Mouse (Mus musculus) urinary bladder, adult 2 months (tissue): ENCODE measurements around the gene Dctpp1. TPM values are rescaled to one million over a fixed set of nuclear protein-coding genes. Genes with fewer than 3 reads are reported as not detected.
"Not testable (repeated sequence)": the region's sequence is repeated elsewhere in the genome, so short reads cannot be mapped to it uniquely, and the experiment has no call there.

Experiments
- DNase-seq: peaks from one replicate; pipeline ENCODE4 v3.0.0; 2022; ENCODE audit warnings: low spot score
- polyA plus RNA-seq: library from polyadenylated mRNA; depleted of rRNA; stranded (reverse); fragments of >200 nt; gene quantifications from 2 replicates; pipeline ENCODE4 v1.2.3, GENCODE M21; 2012

Gene Dctpp1
- polyA plus RNA-seq, 1 experiment, result 24.9 TPM

DNA sequence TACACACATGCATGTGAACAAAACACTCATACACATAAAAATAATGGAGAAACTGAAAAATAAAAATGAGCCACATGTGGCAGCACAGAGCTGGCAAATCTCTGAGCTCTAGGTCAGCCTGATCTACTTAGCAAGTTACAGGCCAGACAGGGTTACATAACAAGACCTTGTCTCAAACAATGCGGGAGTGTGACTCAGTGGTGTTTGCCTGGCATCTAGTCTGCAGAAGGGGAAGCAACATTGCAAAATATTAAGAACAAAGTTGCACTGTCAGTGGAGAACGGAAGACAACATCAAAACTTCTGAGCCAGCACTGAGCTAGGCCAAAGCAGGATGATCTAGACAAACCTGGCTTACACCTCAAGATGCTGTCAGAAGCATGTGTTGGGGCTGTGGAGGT lies 9.7 kb upstream of the Dctpp1 start:
- DNase-seq, result no peak

DNA sequence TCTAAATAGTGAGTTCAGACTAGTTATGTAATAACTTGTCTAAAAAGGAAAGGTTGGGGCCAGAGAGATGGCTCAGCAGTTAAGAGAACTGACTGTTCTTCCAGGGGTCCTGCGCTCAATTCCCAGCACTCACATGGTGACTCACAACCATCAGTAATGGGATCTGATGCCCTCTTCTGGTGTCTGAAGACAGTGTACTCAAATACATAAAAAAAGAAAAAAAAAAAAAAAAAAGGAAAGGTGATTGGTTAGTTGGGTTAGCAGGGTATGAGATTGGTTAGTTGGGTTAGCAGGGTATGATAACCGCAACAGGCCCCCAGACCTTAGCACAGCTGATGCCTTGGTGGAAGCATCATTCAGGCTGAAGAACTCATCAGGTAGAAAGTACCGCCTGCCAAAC lies 3.0 kb upstream of the Dctpp1 start:
- no peak for DNase-seq

DNA sequence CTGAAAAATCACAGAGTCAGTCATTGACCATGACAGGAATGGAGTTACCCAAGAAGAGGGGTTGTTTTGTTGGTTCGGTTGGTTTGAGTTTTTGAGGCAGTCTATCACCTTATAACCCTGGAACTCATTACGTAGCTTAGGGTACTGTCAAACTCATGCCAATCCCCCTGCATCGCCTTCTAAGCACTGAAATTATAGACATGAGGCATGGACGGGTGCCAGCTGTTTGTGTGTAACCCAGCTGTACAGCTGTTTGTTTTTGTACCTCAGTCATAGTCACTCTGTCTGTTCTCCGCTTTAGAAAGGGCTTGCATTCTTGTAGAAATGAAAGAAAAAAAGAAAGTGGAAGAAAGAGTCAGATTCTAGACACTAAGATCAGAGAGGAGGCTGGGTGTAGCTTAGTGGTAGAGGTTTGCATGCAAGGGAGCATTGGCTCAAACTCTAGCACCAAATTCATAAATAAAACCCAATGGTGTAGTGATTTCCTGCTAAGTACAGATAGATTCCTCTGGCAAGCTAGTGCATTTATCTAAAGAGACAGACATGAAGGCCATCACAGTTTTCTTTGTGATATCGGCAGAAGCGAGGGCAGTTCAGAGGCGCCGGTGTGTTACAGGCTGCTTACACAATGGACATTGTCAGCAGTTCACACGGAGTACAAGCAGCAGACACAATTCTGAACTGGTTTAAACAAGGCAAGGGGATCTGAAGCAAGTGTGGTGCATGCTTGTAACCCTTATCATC lies 1.9 kb upstream of the Dctpp1 start:
- DNase-seq, result no peak

DNA sequence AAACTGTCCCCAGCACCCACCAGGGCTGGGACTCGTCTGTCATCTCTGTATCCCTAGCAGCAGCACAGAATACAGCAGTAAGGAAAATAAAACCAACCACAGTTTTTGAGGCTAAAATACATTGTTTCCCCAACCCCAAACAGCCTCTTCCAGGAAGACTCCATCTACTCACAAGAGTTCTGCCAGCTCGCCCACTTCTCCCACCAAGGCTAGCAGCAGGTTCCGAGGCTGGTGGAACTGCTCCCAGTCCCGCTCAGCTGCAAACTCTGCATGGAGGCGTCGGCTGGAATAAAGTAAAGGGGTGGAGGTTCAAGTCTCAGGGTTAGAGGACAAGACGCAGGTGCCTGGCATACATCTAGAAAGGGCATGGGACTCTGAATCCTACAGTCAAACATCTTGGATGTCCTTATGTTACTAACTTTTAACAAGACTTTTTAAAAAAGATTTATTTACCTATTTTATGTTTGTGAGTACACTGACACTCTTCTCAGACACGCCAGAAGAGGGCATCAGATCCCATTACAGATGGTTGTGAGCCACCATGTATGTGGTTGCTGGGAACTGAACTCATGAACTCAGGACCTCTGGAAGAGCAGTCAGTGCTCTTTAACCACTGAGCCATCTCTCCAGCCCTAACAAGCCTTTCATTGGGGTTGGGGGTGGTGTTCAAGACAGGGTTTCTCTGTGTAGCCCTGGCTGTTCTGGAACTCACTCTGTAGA lies 1.2 kb downstream of the Dctpp1 start:
- DNase-seq, result no peak

DNA sequence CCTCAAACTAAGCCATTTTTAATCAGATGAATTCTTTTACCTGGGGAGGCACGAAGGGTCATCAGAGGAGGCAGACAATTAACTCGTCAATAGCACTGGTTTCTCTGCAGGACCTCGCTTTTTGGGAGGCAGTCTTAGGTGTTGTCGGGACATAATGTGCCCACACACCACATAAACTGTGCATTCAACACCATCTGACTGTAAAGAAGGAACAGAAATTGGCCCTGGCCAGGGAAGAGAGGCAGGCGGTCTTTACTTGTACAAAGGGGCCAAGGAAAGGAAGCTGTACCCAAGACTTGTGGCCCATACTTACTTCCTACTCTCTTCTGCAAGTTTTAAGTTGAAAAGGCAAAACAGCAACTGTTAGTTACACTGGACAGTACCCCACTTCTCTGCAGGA lies 4.0 kb downstream of the Dctpp1 start:
- DNase-seq, result no peak

DNA sequence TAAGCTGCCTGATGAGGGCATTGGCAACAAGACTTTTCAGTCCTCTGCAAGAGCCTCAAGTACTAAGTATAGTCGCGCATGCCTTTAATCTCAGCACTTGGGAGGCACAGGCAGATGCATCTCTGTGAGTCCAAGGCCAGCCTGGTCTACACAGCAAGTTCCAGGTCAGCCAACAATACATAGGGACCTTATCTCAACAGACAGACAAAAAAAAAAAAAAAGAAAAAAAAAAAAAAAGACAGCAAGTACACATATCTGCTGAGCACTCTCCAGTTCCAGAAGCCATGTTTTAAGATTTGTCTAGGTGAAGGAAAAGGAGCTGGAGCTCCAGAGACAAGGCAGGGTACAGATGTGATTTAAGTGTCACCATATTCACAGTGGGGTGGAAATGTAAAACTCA lies 4.5 kb downstream of the Dctpp1 start:
- DNase-seq, result no peak

DNA sequence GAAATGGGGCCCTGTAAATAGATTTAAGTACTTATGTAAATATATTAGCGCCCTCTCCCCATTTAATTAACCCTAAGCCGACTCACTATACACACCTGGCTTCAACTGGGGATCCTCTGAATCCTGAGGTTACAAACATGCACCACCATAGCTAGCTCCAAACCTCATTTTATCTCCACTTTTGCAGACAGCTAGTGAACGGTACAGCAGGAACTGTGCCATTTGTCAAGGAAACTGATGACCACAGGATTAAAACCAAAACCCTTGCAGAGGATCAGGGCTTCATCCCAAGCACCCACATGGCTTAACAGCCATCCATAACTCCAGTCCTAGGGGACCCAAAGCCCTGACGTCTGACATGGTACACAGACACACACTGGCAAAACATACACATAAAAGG lies 5.5 kb downstream of the Dctpp1 start:
- DNase-seq, result no peak

DNA sequence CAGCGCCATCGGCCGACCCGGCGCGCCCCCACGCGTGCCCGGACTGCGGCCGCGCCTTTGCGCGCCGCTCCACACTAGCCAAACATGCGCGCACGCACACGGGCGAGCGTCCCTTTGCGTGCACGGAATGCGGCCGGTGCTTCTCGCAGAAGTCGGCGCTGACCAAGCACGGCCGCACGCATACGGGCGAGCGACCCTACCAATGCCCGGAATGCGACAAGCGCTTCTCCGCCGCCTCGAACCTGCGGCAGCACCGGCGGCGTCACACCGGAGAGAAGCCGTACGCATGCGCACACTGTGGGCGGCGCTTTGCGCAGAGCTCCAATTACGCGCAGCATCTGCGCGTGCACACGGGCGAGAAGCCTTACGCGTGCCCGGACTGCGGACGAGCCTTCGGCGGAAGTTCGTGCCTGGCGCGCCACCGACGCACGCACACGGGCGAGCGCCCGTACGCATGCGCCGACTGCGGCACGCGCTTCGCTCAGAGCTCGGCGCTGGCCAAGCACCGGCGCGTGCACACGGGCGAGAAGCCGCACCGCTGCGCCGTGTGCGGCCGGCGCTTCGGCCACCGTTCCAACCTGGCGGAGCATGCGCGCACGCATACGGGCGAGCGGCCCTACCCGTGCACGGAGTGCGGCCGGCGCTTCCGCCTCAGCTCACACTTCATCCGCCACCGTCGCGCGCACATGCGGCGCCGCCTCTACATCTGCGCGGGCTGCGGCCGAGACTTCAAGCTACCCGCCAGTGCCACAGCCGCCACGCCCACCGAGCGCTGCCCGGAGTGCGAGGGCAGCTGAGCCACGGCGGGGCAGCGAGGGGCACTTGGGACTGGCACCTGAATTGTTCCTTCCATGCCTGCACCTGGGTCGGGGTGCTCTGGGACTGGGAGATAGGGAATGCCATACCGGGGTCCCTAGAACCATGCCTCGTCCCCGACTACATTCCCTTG lies 6.4 kb downstream of the Dctpp1 start:
- peak; percentile 87 for DNase-seq

DNA sequence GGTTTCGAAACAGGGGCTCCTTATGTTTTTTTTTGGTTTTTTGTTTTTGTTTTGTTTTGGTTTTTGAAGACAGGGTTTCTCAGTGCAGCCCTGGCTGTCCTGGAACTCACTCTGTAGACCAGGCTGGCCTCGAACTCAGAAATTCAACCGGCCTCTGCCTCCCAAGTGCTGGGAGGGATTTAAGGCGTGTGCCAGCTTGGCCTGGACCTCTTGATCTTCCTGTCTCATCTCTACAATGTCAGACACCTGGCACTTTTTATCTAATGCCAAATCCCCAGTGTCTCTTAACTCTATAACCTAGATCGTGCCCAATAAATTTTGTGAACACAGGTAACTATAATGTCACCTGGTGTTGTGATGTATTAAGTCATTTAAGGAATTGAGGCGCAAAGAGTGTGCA lies 7.2 kb downstream of the Dctpp1 start:
- no peak for DNase-seq

DNA sequence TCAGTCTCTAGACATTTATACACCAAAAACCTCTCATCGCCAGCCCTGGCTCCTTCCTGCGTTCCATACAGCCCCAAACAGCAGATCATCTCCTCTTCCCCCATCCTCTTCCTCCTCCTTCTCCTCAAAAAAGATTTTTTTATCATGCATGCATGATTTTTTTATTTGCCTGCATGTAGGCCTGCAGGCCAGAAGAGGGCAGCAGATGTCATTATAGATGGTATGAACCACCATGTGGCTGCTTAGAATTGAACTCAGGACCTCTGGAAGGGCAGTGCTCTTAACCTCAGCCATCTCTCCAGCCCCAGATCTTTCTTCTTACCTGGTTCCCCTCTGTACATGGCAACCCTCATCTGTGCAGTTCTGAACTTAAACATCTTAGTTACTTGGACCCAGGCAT lies 8.1 kb downstream of the Dctpp1 start:
- no peak for DNase-seq

DNA sequence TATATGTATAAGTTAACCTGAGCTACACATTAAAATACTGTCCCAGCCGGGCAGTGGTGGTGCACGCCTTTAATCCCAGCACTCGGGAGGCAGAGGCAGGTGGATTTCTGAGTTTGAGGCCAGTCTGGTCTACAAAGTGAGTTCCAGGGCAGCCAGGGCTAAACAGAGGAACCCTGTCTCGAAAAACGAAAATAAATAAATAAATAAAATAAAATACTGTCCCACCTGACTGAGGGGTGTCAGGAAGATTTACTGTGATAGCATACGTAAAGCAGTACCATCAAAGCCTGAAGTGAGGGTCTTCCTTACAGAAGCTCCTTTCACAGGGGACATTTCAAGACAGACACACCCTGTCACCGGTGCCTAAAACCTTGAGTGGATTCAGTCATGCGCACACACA lies 10.0 kb downstream of the Dctpp1 start:
- DNase-seq, result not testable (repeated sequence)

DNA sequence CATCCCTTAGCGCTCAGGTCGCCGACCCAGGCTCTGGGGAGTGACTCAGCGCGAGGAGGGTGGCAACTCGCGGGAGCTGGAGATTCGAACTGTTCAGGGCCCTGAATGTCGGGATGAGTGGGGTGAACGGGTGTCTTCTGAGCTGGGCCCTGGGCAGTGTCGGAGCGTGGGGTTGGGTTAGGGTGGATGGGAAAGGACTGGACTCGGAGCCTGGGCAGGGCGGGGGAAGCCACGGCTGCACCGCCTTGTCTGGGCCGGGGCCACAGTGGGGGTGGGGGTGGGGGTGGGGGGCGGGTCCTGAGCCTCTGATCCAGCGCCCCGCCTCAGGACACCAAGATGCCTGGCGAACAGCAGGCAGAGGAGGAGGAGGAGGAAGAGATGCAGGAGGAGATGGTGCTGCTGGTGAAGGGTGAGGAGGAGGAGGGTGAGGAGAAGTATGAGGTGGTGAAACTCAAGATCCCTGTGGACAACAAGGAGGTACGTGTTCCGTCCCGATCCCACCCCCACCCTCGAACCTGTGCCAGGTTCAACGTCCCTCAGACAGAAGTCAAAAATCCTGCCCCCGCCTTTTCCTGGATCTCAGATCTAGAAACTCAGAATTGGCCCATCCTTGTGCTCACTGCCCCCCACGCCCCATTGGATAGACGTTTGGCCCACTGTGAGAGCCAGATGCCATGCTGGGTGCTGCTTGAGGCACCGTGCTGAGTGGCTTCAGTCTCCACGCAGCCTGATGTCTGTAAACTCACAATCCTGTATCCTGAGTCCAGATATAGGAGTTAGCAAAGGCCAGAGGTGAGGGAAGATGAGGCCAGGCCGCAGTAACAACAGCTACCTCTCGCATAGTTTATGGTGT lies 15.6 kb downstream of the Dctpp1 start:
- DNase-seq, result no peak

DNA sequence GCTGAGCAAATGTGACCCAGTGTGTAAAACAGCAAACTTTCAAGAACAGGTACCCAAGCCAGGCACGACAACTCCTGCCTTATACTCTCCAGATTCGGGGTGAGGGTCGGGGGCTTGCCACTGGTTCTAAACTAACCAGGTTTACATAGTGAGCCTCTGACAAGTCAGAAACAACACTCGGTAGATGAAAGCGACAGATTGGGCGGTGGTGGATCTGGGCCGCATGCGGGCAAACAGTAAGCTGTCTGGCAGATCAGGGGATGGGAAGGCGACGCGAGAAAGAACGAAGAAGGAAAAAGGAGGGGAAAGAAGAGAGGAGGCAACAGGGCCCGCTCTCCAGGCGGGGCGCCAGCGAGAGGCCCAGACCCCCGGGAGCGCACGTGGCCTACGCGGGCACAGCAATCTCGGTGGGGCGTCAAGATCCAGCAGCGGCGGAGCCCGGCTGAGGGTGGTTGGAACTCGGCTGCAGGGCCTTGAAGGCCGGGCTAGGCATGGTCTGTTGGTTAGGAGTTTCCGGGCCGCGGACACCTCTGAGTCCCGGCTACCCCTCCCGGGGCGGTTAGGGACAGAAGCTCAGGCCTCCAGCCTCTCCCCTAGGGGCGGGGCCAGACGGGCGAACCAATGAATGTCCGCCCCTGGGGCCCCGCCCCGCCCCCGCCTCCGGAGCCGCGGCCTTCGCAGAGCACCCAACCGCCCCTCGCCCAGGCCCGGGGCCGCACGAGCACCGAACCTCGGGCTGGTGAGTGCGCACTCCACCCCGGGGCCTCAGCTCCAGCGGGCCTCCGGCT lies 16.4 kb downstream of the Dctpp1 start, which contains the start of gene Zfp771:
Zfp771 (plus strand) TSS at position 405 of the 788 bp plus-strand sequence.
- peak; percentile 88 for DNase-seq

DNA sequence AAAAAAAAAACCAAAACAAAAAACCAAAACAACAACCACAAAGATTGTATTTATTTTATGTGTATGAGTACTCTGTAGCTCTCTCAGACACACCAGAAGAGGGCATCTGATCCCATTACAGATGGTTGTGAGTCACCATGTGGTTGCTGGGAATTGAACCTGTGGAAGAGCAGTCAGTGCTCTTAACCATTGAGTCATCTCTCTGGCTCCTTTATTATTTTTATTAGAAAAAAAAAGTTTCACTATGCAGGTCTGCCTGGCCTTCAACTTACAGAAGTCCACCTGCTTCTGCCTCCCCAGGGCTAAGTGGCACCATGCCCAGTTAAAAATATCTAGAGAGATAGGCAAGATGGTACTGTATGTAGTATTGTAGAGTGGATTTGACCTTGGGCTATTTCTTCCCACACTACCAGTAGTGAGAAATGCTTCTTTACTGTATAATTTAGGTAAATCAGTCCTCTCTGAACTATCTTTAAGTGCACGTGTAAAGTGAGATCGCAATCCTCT lies 17.1 kb downstream of the Dctpp1 start:
- no peak for DNase-seq

DNA sequence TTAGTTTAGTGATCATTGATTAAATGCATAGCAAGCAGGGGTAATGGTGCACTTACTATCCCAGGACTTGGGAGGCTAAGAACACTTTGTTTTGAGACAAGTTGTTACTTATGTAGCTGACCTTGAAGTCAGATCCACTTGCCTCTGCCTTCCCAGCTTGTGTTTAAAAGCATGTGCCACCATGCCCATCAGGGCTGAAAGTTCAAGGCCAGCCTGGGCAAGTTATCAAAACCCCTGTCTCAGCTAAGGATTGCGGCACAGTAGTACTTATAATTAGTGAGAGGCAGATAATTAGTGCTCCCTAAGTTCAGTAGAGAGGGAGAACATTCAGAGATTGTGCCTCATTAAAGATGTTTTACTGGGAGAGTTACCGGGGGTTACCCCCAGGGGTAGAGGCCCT lies 25.7 kb downstream of the Dctpp1 start:
- no peak for DNase-seq

DNA sequence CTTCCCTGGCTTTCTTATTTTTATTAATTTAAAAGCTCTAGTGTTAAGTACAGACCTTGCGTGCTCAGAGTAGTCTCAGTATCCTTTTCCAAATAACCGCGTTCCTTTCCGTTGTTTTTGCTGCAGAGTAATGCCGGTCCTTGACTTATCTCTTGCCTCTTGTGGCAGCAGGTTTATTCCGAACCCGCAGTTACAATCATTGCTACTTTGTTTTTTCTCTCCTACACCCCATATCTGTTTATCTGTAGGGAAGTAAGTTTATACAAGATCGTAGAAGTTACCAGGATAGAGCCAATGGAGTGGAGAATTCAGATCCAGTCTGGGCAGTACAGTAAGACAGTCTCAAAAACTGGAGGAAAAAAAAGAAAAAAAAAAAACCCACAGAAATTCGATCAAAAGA lies 26.7 kb downstream of the Dctpp1 start:
- DNase-seq, result no peak

DNA sequence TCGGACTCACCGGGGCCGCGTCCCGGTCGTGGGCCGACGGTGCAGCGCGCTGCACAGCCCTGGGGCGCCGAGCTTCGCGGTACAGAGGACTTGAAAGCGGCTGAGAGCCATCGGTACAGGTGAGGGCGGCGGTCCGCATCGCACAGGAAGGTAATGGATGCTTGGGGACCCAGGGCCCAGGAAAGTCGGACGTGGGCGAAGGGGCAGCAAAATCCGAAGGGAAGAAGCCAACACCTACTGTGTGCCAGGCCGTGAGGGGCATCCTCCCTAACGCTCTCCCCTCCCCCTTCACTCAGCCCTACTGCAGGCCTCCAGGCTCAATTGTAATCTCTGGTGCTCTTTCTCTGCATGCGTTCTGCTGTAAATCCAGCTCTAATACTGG lies 27.1 kb downstream of the Dctpp1 start:
- no peak for DNase-seq

DNA sequence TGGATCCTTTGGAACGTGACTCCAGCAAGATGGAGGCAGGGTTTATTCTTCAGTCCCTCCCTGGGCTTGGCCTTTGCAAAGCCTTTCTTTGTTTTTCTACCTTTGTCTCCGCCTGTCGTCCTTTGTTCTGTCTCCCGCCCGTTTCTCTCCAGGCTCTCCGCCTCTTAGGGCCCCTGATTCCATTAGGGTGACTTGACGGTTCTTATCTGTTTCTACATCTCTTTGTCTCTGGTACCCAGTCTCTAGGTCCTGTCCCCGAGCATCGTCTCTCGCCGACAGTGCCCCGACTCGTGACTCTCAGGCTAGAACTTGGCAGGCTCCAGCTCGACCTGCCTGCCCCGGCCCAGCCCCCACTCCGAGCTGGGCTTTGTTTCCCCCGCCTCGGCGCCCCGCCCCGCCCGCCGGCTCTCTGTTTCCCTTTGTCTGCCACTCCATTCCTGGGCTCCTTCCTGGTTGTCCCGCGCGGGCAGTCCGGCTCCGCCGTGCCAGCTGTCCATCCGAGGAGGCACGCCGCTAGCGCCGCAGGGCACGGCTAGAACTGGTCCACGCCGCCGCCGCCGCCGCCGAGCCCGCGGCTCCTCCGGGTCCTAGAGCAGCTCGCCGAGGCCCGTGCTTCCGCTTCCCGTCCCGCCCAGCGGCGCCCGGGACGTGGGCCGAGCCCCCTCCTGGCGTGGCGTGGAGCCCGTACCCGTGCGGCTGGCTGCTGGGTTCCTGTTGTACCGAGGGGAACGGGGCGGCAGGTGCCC lies 27.7 kb downstream of the Dctpp1 start, which contains the start of the genes Zfp553 and Sept1:
Zfp553 (plus strand) TSS at position 440 of the 746 bp plus-strand sequence.
Sept1 (minus strand) TSS at position 509 of the 746 bp plus-strand sequence.
- DNase-seq, result peak; percentile 82
